Mouse (Mus musculus): ENCODE results near the gene Phlda3. TPM values are rescaled to one million over a fixed set of nuclear protein-coding genes. Genes with fewer than 3 reads are reported as not detected.

Phlda3 gene
- total RNA-seq, 2 experiments from 2014 or later = 17.2 to 18.4 TPM

DNA sequence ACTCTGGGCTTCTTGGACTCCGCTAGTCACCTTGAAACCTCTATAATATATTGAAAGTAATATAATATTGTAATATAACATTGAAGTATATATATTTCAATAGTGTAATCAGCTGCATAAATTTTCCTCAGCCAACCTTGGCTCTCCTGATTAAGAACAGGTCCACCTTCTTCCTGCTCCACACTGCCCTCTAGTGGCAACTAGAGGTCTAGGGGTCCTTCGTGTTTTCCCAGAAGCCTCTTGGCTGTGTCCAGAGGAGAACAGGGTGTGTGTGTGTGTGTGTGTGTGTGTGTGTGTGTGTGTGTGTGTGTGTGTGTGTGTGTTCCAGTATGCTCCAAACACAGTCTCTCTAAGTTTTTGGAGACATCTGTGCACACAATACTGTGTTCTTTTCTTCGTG is 21.9 kb downstream of the Phlda3 start:
- intact Hi-C loops (cut with DNase I) = no loop called here
- peak; percentile 77 to 88 for DNase-seq

DNA sequence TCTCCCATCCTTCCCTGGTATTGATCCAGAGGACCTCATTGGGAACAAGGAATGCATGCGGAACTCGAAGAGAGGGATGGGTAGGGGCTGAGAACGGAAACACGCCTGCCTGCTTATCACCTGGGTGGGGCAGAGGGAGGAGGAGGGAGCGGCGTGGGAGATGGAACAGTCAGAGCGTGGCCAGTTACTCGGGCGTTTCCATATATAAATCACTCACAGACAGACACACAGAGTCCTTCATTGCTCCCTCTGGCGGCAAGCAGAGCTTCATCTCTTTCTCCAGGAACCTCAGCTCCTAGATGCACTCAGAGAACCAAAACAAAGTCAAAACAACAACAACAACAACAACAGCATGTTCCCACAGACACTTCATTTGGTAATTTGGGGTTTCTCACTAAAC is 22.8 kb downstream of the Phlda3 start:
- intact Hi-C loops (cut with DNase I) = no loop called here
- DNase-seq = peak; percentile 58

DNA sequence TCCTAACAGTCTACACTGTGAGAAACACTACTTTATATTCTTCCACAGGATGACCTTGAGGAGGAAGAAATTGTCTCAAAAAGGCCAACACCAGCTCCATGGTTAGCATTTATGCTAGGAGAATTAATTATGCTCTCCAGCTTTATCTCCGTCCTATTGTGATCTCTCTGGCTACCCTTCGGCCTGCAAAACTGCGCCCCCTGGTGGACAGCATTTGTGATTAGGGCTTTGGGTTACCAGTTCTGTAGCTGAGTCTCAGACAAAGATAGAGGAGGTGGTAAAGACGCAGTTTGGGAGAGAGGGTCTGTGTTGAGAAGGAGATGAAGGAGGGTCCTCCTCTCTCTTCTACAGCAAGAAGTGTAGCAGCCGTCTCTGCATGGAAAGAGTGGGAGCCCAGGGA is 23.9 kb downstream of the Phlda3 start:
- DNase-seq = peak; percentile 84 to 88
- intact Hi-C loops (cut with DNase I) = no loop called here

DNA sequence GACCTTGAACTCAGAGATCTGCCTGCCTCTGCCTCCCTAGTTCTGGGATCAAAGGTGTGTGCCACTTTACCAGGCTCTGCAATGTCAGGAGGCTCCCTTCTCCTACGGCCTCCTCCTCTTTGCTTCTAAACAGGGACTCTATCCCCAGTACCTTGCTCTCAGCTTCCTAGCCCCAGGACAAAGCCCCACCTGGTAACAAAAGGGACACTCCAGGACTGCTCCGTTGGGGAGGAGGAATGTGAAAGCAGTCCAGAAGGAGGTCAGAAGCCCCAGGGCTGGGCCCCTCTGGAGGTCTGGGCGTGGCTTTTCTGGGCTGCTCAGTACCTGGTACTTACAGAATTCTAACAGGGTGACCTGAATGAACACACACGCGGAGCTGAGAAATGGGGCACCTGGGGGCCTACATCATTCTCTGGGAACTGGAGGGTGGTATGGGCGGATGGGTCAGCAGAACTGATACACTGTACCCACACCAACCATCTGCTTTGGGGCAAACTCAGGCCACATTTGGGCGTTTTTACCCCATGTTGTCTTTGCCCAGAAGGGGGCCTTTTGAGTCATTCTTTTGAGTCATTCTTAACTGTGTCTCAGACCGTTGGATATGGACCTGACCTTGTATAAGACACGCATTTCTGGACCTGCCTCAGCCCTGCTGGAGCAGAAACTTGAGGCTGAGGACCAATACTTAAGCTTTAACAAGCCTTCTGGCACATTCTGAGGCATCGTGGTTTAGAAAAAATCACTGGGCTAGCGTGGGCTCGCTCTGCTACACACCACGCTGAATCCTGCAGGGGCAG is 26.4 kb downstream of the Phlda3 start:
- DNase-seq = no peak
- intact Hi-C loops (cut with DNase I) = no loop called here

DNA sequence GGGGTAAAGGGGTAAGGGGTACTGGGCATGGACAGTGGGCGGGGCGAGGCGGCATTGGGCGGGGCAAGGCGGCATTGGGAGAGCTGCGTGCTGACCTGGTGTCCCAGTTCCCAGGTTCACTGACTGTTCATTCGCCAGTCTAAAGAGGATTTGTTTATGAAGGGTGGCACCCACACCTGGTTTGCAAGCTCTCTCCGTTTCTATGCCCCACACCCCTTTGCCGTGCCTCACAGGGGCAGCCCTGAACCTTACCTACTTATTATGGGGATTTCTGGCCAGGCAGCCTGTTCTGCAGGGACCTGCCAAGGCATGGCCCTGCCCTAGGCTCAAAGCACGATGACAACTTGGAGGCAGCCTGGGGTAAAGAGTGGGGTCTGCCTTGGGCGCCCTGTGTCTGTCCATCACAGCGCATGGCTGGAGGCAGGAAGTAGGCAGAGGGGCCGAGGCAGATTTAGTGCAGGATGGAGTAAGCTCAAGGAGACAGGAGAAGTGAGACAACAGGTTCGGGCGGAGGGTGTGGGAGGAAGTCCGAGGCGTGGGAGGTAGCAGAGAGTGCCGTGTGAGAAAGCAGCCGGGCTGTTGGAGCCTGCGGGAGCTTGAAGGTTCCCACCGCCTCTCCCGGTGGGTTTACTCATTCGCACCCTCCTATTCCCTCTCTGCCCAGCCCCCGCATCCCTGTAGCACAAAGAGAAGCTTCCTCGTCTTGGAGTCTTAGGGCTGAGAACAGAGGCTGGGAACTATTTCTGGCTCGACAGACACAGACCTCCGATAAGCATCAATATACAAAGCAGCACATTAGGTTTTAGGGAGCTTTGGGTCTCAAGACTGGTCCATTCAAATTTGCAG is 27.7 kb downstream of the Phlda3 start:
- DNase-seq = peak; percentile 30 to 46
- intact Hi-C loops (cut with DNase I) = no loop called here

DNA sequence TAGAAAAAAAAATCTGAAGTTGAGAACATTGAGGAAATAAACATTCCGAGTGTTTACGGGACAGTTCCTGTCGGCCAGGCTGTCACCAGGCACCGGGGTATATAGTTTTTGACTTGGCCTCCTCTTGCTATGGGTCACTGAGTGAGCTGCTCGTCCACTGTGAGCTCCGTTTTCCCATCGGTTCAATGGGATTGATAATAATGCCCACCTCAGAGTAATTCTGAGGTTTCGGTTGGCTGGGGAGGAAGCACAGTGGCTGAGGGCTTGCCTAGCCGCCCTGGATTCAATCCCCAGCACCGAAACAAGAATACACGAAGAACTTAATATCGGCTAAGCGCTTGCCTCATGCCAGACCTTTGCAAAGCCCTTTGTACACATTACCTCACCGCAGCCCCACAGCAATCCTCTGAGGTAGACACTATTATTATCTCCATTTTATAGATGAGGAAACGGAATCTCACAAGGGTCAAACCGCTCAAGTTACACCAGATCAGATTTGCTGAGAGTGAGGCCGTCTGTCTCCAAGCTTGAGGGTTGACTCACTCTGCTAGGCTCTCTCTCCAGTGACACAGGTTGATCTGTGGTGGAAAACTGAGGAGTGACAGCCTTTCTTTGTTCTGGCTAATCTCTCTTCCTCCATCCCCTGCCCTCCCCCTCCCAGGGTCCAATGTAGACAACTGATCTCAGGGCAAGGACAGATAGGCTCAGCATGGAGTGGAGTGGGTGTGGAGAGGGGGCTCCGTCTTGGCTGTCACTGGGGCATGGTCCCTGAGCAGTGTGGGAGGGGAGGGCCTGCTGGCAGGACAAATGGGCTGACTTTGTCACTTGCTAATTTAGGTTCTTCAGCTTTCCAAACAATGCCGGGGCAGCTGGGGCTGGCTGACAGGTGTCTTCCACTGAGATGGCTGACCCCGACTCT is 28.6 kb downstream of the Phlda3 start:
- DNase-seq = no peak
- intact Hi-C loops (cut with DNase I) = no loop called here

DNA sequence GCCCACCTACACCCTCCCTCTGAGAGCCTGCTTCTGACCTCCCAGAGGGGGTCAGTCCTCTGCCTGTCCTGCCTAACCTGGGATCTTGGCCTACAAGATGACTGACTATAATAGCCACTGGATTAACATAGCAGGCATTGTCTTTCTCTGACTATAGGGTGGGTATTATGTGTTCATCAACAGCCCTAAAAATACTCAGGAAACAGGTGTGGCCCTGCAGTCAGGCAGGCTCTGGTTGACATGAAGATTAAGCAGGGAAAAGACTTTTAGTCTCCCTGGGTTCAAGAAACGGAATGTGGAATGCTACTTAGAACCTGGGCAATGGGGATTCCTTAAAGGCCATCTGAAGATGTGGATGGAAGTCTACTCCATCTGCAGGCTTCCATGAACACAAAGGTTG is 32.6 kb downstream of the Phlda3 start:
- intact Hi-C loops (cut with DNase I) = no loop called here
- DNase-seq = no peak

DNA sequence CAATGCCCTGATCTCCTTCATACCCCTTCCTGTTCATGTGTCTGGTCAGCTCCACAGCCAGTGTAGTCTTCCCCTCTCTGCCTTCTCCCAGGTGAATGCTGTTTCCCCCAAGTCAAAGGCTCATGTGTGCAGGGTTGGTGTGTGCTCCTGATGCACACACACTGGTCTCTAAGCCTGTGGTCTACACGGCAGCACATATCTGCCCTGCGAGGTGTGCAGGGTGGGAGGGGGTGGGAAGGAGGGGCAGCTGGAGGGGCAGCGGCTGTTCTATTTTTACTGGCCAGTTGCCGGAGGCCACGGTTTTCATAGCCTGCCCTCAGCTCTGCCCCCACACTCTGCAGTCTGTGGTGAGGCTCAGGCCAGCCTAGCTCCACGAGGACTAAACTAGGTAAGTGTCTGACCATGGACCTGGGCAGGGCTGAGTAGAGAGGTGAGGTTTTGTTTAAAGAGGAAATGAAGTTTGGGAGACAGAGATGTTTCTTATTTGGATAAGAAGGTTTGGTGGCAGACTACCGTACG is 33.2 kb downstream of the Phlda3 start:
- no peak for DNase-seq
- intact Hi-C loops (cut with DNase I) = no loop called here

DNA sequence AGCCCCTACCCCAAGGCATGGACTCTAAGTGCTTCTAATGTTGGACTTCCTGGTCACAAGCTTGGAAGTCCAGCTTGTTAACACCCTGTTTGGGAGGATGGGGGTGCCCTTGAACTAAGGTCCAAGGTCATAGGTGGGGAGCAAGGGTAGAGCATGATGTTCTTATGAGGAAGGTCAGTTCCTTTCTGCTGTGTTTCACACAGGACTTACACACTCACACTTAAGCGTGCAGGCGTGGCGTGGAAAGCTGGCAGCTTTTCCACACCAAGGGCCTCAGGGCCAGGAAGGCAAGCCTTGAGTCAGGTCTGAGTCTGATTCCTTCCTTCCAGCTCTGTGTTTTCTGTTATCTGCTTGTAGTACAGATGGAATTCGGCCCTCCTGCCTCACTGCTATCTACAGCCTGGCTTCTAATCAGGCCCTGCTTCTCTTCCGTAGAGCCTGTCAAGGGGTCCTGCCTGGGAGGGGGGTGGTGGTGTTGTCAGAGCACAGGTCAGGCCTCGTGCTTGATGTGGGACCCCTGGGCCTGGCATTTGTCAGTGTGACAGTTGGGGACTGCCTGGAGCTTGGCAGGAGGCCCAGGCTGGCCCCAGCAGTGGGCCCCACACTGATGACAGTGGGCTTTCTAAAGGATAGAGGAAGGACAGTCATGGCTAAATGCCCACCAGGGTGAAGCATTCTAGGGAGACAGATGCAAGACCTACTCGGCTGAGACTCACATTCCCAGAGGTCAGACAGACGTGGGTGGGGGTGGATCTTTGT is 34.5 kb downstream of the Phlda3 start:
- intact Hi-C loops (cut with DNase I) = no loop called here
- DNase-seq = no peak

DNA sequence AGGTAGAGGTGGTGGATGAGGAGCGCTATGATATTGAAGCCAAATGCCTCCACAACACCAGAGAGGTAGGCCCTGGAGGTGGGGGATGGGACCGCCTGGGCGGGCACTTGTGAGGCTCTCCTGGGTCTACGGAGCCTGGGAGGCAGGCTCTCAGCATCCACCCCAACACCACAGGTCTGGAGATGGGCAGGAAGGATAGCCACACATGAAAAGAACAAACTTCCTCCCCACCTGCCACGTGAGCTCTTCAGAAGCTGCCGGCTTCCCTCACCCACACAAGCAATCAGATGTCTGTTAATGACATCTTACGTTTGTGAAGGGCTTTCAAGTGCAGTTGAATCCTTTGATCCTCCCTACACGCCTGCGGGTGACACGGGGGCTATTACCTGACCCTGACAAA is 41.6 kb downstream of the Phlda3 start:
- no peak for DNase-seq
- intact Hi-C loops (cut with DNase I) = no loop called here

DNA sequence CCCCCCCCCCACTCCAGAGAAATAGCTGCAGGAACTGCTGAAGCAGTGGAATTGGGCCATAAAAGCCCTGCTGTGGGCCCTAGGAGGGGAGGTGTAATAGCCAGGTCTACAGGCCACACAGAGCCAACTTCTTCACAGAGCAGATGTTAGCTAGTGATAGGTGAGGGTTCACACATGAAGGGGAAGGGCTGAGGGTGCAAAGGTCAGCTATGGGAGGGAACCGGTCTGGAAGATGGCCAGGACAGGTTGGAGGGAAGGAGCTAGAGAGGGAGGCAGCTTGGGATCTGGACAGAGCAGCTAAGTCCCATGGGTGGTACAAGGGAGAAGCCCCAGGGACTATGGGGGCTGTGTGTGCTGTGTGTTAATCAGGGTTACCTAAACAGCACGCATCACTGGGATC is 44.3 kb downstream of the Phlda3 start:
- DNase-seq = no peak
- intact Hi-C loops (cut with DNase I) = no loop called here

DNA sequence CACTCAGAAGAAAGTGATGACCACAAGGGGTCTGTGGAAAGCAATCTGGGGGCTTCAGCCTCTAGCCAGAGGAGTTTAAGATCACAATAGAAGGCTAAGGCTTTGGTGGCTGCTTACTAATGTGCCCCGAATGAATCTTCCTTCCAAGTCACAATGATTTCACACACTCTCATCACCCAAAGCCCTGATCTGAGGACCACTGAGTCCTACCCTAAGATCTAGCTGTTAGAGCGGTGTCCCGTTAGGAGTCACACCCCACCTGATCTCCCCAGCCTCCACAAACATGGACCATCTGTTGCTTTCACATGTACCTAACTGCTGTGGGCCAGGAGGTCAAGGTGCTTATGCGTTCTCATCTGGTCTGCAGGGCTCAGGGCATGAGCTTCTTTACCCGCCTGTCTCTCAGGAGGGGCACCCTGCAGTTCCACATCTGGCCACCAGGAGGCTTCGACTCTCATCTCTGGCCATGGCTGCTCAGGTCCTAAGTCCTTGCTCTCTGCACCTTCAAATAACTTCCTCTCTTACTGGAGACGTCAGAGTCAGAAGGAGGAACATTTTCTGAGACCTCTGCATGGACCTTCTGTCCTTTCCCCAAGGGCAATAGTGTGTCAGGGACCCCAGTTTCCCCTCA is 45.2 kb downstream of the Phlda3 start:
- peak; percentile 83 to 92 for DNase-seq
- intact Hi-C loops (cut with DNase I) = no loop called here

DNA sequence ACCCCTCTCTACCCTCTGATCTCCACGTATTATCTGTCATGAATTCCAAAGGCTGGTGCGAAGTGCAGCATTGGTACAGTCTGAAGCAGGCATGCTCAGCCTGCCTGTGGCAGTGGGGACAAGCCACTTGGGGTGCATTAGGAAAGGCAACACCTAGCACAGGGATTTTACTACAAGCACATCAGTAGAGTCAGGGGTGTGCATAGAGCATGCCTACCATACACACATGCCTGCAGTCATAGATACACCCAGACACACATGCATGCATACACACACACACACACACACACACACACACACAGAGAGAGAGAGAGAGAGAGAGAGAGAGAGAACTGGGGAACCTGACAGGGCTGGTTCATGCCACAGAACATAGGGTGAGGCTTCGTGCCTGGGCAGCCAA is 46.3 kb downstream of the Phlda3 start:
- DNase-seq = no peak
- intact Hi-C loops (cut with DNase I) = no loop called here

DNA sequence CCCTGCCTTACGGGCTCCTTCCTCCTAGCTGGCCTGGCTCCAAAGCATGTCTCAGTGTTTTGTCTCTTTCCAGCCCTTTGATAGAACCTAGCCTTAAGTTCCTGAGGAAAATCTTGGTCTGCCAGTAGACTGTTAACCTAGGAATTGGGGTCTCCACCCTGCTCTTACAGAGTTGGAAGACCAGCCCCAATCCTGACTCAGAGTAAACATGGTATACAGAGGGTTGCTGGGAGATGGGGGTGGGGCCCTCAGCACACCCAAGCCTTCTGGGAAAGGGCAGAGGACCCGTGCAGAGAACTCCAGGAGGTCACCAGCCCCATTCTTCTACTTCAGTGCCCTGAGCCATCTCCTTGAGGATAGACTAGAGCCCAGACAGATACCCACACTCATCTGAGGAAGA is 46.7 kb downstream of the Phlda3 start:
- DNase-seq = no peak
- intact Hi-C loops (cut with DNase I) = no loop called here

DNA sequence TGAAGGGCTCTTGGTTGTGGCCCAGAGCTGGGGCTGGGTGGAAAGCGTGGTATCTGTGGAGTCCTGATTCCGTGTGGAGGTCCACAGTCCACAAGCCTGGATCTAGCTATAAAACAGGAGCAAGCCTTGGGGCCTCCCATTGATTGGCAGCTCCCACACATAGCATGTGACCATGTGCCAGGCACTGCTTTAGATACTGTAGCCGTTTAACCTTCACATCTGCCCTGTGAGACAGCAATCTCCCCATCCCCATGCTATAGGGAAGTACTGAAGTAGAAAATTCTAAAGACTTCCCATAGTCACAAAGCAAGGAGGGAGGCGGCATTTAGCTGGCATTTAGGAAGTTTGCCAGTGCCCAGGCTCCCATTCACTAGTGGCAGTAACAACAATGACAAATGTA is 47.2 kb downstream of the Phlda3 start:
- intact Hi-C loops (cut with DNase I) = no loop called here
- DNase-seq = no peak

DNA sequence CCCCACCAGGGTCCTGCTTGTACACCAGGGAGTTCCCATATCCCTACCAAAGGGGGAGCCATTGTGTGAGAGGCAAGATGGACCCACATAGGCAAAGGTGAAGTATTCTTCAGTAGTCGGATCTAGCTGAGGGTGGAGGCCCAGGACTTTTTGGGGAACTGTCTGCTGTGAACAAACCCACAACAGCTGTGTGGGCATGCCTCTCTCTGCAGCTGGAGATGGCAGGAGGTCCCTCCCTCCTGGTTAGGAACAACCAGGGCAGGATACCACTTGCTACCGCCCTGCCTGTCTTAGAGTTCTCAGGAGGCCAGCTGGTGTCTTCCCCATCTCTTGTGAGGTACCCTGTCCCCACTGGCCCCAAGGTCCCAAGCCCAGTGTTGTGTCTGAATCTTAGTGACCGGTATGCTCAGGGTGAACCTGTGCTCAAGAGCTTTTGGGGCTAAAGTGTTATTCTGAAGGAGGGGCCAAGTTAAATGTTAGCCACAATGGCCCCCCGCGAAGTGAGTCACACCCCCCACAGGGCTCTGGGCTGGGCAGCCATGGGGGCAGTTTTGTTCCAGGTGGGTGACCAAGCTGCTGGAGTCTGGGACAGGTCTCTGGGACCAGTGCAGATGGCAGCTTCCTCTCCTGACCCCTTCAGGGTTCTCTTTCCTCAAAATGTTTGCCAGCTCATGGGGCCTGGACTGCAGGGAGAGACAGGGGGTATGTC is 47.9 kb downstream of the Phlda3 start:
- DNase-seq = no peak
- intact Hi-C loops (cut with DNase I) = no loop called here

DNA sequence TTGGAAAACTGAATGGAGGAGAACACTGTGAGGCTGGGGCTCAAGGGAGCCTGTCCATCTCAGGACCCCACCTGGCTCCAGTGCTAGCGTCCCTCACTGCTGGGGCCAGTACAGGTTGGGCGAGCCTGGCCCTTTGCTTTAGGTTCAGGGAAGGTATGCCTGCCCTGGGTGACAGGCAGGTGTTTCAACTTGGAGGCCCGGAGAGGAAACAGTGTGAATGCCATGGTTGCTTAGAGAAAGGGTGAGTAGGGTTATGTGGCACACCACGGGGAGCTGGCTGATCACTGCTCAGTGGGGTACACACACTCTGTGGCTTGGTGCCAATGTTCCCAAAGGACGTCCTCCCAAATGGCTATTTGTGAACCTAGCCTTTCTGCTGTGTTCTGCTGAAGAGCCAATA is 48.6 kb downstream of the Phlda3 start:
- DNase-seq = no peak
- intact Hi-C loops (cut with DNase I) = no loop called here

DNA sequence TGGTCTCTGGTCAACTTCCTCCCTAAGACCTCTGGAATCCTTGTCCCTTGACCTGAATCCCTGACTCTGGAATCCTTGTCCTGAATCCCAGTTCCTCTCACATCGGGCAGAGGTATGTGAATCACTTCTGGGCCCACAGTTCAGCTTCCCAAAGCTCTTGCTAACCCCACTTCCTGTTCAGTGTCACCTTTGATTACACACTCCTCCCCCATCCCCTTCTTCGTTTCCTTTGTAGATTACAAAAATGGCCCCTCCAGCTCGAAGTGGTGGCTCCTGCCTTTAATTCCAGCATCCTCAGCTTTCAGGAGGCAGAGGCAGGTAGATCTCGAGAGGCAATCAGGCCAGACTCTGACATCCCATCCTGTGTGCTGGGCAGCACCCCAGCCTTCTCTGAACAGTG is 51.7 kb downstream of the Phlda3 start:
- DNase-seq = no peak
- intact Hi-C loops (cut with DNase I) = no loop called here
